Mouse (Mus musculus) regulatory T cell (primary cell): ENCODE data around the gene Sptlc2.

Experiments used
- in situ Hi-C: fragments of 300-600 bp; cut with MboI, MseI; formaldehyde crosslinking; loops from one replicate; pipeline ENCODE4 v1.15.1; 2025; ENCODE audit warnings: high pct_unique_total_duplicates

Sptlc2 gene

DNA sequence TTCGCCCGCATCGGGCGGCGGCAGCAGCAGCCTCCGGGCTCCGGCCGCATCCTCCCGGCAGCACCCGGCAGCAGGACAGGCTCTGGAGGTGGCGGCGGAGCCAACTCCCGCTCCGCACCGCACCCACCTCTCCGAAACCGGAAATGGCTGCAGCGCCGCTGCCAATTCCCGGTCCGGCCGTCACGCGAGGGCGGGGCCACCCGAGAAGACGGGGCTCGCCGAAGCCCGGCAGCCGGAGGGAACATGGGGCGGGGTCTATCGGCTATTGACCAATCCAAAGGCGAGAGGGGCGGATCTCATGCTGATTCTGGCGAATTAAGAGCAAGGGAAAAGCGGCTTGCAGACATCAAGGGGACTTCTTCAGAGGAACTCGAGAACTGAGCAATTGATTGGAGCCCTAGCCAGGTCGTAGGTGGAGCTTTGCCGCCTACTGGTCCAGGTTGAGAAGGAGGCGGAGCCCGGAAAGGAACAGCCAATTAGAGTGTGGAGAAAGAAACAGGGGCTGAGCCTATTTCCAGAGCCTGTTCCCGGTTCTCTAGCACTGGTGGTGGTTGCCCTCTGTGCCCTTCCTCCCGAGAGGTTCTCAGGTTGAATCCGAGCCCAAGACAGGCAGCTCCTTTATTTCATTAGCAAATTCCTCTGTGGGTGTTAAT lies at the start of gene Sptlc2:
Gene Sptlc2, minus strand, starts transcription at position 234 of the 653 bp plus-strand sequence.
- in situ Hi-C loops: no loop called here

DNA sequence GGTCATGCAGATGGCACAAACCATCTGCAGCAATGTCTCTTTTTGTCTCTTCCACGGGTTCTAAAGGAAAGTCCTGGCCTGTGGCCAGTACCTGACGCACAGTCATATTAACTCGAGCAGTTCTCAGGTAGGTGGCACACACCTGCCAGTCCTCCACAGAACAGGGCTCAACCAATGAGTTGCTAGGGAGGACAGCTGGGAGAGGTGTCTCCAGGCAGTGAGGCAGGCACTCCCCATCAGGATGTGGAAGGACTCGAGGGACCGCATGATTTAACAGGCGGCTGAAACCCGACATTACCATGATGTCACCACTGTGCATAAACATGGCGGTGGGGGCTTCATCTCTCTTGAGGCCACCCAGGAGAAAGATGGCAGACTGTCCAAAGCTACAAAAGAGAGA lies 40.7 kb upstream of the Sptlc2 start:
- in situ Hi-C loops: no loop called here

DNA sequence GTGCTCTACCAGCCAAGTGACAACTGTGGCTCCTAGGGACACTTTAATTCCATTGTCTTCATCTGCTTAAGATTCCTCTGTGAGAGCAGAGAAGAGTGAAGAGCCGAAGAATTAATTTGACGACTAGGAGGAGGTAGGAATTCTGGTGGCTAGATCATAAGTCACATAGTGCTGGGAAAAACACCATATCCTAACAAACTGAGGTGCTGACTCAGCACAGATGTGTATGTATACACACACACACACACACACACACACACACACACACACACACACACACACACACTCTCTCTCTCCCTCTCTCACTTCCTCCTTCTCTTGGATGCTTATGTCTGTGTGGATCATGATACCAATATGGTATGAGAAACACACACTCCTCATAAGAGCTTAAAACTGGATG lies 40.1 kb upstream of the Sptlc2 start:
- in situ Hi-C loops: no loop called here

DNA sequence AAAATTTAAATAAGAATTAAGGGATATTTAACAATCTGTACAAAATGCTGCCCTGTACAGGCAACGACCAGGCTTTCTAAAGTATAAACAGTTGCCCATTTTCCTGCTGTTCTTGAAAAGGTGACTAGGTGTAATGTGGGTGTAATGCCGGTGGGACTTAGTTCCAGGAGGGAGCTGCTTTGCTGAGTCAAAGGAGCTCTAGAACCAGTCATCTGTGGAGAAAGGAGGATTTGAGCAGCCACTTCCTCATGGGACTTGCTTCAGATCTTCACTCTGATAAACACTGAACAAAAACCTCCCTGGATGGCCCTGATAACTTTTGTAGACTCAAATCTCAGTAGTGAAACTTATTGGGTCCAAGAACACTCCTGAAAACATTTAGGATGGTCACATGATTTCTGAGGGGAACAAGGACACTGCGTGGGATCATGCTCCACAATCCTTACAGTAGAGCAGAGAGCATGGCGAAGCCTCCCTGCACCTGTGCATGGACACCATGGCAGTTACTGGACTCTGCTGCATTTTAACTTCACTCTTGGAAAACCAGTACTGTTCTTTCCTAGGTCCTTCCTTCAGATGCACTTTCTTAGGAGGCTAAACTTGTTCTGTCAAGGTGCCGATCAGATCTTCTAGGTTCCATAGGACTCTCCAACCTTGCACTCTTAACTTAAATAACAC lies 38.3 kb upstream of the Sptlc2 start:
- in situ Hi-C loops: no loop called here

DNA sequence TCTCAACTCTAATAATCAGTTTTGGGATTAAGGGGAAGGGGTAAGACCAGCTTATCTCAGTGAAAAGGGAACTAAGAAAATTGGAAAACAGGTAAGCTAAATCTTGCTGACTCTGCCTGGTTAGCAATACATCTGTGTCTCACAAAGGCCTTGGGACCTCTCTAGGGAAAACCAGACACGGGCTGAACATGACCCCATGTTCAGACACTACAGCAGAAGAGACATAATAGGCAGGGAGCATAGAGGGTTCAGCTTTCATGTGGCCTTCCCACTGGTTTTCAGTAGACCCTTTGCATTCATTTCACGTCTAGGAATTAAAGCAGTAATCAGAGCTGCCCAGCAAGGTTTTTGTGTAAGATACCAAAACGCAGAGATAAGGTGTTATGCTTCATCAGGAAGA lies 36.4 kb upstream of the Sptlc2 start:
- in situ Hi-C loops: no loop called here

DNA sequence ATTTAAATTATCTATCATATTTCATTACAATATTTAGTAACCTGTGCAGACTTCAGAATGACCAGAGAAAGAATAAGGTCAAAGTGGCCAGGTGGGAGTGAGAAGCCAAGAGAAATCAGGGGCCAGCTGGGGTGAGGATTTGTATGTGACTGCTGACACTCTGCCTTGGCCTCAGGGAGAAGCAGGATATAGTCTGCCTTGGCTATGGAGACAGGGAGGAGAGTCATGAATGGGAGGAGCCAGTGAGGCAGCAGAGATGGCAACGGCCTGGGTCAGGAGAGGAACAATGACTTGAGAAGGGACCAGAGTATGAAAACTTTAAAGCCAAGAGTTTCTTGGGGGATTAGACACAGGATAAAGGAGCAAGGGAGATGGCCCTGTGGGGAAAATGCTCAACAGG lies 35.5 kb upstream of the Sptlc2 start:
- in situ Hi-C loops: no loop called here

DNA sequence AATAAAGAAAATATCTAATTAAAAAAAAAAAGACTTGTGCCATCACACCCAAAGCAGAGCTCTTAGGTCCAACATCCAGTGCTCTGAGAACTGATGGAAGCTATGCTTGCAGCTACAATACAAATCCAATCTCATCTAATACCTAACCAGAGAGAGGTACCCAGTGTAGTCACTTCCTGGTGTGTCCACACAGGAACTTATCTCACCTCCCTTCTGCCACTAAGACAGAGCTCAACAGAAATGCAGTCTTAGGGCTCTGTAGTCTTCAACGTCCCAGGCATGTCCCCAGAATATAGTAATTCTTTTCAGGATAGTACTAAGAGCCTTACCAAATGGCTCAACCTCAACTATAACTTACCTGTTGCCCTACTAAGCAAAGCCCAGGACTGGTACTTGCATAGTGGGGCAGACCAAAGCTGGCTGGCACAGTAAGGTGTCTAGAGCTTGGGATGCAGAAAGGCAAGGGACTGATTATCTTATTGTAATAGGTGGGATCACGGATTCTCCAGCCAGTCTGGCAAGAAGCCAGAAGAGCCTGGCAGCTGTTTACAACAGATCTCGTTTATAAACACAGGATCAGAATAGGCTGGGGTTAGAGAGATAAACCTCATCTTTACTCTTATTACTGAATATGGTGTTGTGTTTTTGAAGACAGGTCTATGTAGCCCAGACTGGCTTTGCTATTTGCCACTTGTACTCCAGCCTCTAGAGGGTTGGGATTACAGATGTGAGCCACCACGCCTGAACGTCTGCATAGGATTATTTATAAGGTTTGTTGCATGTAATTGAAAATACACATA lies 33.8 kb upstream of the Sptlc2 start:
- in situ Hi-C loops: no loop called here

DNA sequence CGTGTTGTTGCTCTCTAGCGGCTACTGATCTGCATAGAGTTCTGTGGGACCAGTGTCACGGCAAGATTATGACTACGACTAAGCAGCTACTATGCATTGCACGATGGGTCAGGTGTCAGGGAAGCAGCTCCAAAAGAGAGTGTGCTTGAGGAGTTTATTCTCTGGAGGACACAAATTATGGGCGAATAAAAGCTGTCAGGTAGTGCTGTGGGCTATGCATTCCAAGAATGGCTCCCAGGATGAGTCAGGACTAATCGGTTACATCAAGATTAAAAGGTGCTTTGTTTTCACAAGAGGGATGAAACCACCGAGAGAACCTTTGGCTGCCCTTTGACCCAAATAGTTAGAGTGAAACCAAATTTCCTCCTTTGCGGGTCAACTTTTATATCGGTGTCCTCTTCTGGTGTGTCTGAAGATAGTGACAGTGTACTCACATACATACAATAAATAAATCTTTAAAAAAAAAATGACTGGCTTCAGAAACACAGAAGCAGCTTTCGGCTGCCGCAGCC lies 31.9 kb upstream of the Sptlc2 start:
- in situ Hi-C loops: no loop called here

DNA sequence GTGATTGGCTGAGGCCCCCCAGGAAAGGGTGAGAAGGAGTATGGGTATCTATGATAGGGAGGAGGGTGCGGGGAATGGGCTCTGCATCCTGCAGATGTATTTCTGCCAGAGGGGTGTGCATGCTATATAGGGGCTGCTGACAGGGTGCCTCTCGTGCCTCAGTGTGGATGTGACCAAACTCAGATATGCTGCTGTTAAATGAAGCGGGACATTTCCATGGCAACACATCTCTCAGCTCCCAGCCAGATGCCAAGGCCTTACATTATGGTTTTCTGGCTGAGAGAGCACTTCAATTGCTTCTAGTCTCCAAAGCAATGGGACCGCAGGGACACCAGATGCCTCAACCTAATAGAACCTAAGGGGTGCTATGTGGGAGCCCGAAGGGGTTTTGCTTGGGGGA lies 30.8 kb upstream of the Sptlc2 start:
- in situ Hi-C loops: no loop called here

DNA sequence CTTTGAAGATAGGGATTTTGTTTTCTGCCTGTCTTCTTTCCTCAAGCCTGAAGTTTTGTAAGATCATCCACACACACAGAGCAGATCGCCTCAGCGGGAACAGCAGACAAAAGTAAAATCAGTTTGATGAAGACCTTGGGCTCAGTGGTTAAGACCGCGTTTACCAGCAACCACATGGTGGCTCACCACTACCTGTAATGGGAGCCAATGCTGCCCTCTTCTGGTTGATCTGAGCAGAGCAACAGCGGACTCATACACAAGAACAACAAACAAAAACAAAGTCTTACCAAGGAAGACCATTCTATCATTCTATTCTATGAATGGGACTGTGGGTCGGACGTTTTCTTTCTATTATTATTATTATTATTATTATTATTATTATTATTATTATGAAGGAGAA lies 28.5 kb upstream of the Sptlc2 start:
- in situ Hi-C loops: no loop called here

DNA sequence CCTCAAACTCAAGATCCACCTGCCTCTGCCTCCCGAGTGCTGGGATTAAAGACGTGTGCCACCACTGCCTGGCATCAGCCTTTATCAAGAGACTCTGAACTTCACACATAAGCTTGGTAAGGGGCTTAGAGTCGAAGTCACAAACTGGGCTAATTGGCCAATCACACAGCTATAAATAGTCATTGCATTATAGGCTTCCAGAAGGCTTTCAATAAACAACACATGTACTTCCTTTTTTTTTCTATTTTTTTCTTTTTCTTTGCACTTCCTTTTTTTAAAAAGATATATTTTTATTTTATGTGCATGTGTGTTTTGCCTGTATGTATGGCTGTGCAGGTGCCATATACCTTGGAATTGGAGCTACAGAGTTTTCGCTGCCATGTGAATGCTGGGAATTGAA lies 27.2 kb upstream of the Sptlc2 start:
- in situ Hi-C loops: no loop called here

DNA sequence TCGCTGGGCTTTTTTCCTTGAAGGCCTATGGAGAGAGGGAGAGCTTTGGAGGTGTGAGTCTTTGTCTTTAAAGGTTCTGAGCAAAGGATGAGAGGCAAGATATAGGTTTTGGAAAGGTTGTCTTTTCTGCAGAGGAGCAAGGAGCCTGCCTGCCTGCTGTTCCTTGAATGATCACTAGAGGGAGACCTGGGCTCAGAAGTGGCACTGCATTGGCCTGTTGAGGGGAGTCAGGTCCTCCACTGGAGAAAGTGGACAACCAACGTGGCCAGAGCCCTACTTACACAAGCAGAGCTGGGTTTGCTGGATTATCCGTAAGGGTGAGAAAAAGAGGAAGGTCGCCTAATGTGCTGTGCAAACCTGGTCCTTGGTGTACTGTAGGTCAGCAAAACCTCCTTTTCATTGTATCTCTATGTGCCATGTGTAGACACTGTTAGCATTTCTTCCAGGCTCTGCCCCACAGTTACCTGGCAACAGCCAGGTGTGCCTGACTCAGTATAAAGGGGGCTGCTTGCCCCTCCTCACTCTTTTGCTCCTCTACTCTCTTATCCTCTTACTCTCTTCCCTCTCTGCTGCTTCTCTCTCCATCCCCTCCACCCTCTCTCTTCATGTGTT lies 25.1 kb upstream of the Sptlc2 start:
- in situ Hi-C loops: no loop called here

DNA sequence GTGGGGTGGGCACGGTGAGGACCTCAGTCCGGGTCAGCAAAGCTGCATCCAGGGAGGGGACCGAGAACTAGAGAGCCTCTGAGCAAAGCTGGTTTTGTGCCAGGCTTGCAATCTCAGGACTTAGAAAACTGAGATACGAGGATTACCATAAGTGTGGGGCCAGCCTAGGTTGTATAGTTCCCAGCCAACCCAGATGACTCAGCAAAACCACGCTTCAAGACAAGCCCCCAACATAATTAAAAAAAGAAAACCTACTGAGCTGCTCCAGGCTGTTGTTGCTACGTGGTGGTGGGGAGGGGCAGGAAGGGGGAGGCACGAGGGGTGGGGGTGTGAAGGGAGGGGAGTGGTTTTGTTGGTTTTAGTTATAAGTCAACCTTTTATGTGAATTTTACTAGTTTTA lies 22.8 kb upstream of the Sptlc2 start:
- in situ Hi-C loops: no loop called here

DNA sequence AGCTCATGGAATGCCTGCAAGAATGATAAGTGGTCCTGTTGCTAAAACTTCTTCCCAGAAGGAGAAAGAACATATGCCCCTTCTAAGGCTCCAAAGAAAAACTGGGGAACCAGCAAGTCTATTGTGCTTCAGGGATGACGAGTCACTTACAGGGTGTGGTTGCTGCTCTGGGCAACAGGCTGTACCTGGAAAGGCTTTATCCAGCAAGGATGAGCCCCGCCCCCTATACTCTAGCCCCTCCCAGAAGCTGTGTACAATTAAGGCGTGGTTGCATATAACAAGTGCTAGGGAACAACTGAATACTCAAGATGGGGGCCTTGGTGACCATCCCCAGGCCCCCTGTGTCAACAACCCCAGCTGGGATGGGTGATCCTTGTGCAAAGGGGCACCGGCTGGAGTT lies 21.0 kb upstream of the Sptlc2 start:
- in situ Hi-C loops: no loop called here

DNA sequence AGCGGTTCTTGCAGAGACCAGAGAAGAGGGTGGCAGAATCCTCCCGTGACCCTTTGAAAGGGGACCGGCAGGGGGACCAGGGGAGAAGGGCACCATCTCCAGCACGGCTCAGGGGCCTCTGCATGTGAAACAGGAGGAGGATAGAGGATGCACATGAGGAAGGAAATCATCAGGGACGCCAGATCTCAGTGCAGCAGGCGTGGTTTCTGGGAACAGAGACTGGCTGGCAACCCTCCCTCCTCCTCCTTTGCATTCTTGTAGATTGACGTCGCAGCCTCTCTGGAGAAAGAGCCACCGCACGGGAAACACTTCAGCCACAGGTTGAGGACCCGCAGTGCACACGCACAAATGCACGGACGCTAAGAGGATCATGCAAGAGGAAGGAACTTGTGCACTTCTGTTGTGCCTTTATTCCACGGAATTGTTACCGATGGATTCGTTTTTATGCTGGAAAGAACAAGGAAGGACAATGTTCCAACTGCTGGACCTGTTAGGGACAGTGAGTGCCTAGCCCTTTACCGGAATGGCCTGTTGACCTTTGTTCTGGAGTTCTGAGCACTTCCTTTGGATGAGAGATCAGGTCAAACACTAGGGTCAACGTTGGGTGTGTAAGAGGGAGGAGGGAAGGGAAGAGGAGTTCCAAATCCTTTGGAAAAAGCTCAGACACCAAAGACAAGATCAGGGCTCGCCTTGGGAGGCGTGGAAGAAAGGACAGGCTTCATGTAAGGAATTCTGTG lies 19.9 kb upstream of the Sptlc2 start:
- in situ Hi-C loops: no loop called here

DNA sequence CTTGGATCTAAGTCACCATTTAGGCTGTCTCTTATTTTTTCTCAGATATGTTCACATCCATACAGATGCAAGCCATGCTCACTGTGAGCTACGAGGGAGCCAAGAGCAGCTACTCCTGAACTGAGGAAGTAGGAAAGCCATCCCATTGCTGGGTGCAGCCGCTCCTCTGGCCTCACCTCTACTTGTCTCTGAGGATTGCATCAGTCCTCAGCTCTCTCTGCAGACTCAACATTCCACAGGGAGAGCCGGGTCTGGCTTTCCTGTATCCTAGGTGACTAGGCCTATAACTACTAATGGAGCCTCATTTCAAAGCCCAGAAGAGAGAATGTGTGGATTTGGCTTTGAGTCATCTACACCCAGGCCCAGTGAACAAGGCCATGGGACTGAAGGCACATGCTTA lies 17.6 kb upstream of the Sptlc2 start:
- in situ Hi-C loops: no loop called here

DNA sequence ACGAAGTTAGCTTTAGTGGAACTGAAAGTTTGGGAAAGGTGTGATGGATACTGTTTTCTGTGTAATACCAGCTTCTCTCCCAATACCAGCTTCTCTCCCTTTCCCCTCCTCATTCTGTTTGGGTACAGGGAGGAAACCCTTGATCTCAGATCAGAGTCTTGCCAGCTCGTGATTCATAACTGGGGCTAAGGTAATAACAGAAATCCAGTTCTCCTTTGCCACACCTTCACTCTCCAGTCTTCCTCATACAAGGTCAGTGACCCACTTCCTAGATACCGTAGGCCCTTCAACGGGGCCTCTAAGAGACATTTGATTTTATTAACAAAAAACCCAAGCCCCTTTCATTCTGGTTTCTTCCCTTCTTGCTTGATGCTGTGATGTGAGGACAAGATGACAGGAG lies 17.0 kb upstream of the Sptlc2 start:
- in situ Hi-C loops: no loop called here

DNA sequence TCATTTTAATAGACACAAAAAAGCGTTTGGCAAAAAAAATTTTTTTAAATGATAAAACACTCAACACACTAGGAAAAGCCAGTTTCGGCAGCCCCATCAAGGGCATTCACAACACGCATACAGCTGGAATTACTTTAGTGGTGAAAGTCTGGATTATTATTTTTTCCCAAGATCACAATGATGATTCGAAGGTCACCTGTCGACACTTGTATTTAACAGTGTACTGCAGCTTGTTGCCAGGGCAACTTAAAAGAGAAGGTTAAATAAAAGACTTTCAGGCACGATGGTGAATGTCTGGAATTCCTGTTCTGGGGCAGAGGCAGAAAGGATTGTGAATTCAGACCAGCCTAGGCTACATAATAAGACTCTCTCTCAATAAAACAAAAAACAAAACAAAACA lies 13.7 kb upstream of the Sptlc2 start:
- in situ Hi-C loops: no loop called here

DNA sequence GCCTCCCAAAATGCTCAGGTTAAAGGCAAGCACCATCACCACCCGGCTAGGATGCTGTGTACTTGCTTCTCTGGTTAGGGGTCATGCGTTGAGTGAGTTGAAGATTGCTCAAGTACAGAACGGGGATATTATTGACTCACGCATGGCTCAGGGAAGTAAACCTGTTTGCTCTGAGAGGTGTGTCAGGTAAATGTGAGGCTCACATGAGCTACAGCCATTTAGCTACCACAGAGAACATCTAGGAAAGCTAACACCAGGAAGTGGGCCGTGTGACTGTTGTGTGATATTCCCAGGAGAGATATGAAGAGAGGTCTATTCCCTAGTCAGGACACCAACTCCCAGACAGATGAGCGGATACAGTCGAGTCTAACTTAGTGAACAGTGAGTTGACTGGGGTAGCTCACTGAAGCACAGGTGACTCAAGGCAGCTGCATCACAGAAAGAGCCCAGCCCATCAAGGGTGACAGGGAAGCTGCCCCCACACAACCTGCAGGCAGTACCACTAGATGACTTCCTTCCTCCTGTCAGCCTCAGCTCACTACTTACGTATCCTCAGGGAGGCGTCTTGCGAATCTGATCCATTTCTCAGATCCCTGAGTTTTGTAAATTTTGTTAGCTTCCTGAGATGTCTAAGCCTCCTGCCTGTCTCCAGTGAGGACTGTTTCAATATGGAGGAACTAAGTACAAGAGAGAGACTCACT lies 11.1 kb upstream of the Sptlc2 start:
- in situ Hi-C loops: no loop called here

DNA sequence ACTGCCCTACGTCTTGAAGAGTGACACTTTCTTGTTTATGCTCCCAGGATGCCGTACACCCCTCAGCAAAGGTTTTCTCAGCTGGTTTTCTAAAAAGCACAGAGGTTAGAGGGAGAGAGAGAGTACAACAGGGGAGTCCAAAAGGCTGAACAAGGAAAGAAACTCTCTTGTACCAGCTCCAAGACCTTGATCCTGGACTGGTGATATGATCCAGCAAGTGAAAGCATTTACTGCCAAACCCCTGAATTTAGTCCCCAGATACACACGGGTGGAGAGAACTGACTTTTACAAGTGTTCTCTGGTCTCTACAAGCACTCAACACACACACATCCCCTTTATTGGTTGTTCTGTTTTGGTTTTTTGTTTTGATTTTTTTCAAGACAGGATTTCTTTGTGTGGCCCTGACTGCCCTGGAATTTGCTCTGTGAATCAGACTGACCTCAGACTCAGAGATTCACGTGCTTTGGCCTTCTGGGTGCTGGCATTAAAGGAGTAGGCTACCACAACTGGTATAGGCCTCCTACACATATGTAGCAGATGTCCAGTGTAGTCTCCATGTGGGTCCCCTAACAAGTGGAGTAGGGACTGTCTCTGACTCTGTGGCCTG lies 9.8 kb upstream of the Sptlc2 start:
- in situ Hi-C loops: no loop called here

DNA sequence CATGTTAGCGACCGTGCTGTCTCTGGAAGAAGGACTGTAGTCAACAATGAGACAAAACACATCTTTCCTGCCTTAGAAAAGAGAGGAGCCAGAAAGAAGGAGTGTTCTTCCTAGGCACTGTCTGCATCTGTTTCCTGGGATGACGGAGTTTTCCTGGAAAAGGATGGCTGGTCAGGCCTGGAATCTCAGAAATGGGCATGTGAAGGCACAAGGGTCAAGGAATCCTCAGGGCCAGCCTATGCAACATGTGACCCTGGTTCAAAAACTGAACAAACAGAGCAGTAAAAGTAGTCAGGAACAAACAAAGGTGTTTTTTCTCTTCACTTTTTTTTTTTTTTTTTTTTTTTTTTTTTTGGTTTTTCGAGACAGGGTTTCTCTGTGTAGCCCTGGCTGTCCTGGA lies 9.0 kb upstream of the Sptlc2 start:
- in situ Hi-C loops: no loop called here
